17 mouse cellular contexts compared by ENCODE assay signal in the genomic region with DNA sequence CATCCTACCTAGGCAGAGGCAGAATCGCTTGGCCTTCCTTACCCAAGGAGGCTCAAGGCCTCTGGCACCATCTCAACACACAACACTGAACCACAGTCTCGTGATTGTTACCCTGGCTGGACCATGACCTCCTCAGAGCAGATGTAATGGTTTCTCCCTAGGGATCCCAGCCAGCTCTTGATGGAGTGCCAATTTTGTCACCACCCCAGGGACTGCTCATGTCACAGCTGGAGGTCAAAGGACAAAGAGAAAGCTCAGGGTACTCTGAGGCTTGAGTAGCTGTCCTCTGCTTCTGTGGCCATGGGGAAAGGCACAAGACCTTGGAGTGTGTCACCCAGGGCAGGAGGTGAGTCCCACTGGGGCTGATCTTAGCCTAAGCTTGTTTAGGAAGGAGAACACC. TPM values are rescaled to one million over a fixed set of nuclear protein-coding genes. Genes with fewer than 3 reads are reported as not detected.
DNase-seq lines count a peak whose midpoint lies in the region; ATAC-seq and TF ChIP-seq lines count a peak whose summit lies in the region.
"Had no signal": no experiment of that assay in that cellular context is flagged by ENCODE, and none has a peak within 500 bp of the region (broad histone marks: within the 10 kb centered on the region; RNA-seq: fewer than 3 reads in every experiment).

No protein-coding gene starts in this region.

- no peaks in the 10 kb centered on the region for H3K9me3 ChIP-seq in kidney, embryonic 15.5 days (replicated peaks)
- H3K9me3 ChIP-seq in lung, postnatal 0 days (ENCODE audit: low read length) = no peaks in the 10 kb centered on the region
- H3K9me3 ChIP-seq: limb, embryonic 15.5 days had no signal

- no peak for TF ChIP-seq EP300 in lung, postnatal 0 days (IDR thresholded peaks at IDR 0.05)

- no peak overlapping the region for H3K27ac ChIP-seq in kidney, embryonic 15.5 days
- no peak overlapping the region for H3K27ac ChIP-seq in lung, postnatal 0 days (ENCODE audit: low read length)
- H3K27ac ChIP-seq: kidney, postnatal 0 days; limb, embryonic 15.5 days; stomach, postnatal 0 days had no signal

- TF ChIP-seq CTCF in lung, postnatal 0 days (IDR thresholded peaks at IDR 0.05) = no peak

- no peaks in the 10 kb centered on the region for H3K27me3 ChIP-seq in kidney, embryonic 15.5 days
- H3K27me3 ChIP-seq in lung, postnatal 0 days (replicated peaks; ENCODE audit: insufficient read depth, low read length) = no peaks in the 10 kb centered on the region
- H3K27me3 ChIP-seq: limb, embryonic 15.5 days; Patski had no signal

- no peaks in the 10 kb centered on the region for H3K36me3 ChIP-seq in kidney, embryonic 15.5 days
- no peaks in the 10 kb centered on the region for H3K36me3 ChIP-seq in lung, postnatal 0 days (ENCODE audit: insufficient read depth, low read length)
- H3K36me3 ChIP-seq: heart, embryonic 12.5 days; limb, embryonic 15.5 days had no signal

- no peaks in the 10 kb centered on the region for H3K4me1 ChIP-seq in kidney, embryonic 15.5 days
- no peaks in the 10 kb centered on the region for H3K4me1 ChIP-seq in lung, postnatal 0 days (ENCODE audit: insufficient read depth, low read depth, low read length)
- H3K4me1 ChIP-seq: heart, embryonic 12.5 days; limb, embryonic 15.5 days had no signal

- WGBS in kidney, embryonic 15.5 days = 75% methylated on average over 2 of the region's 2 CpGs
- 58% methylated on average over 2 of the region's 2 CpGs for WGBS in lung, postnatal 0 days

- no peak overlapping the region for H3K4me2 ChIP-seq in kidney, embryonic 15.5 days
- H3K4me2 ChIP-seq in lung, postnatal 0 days (replicated peaks; ENCODE audit: low read depth, low read length) = no peak overlapping the region
- H3K4me2 ChIP-seq: heart, embryonic 12.5 days; limb, embryonic 15.5 days had no signal

- H3K4me3 ChIP-seq in kidney, embryonic 15.5 days (replicated peaks) = no peak overlapping the region
- no peak overlapping the region for H3K4me3 ChIP-seq in lung, postnatal 0 days (ENCODE audit: low read depth, low read length)
- H3K4me3 ChIP-seq: heart, embryonic 12.5 days; limb, embryonic 15.5 days had no signal

- ATAC-seq in kidney, embryonic 15.5 days (replicated peaks; ENCODE audit: low FRiP score) = no peak
- ATAC-seq in lung, postnatal 0 days = peak; percentile 84
- ATAC-seq: Patski had no signal

- H3K9ac ChIP-seq in kidney, embryonic 15.5 days = no peak overlapping the region
- no peak overlapping the region for H3K9ac ChIP-seq in lung, postnatal 0 days (replicated peaks; ENCODE audit: low read depth)
- H3K9ac ChIP-seq: heart, embryonic 12.5 days; limb, embryonic 15.5 days had no signal

- DNase-seq in kidney, adult 18-20 months = peak; percentile 81
- peak; percentile 68 for DNase-seq in adipocyte (ENCODE audit: low spot score)
- peak; percentile 53 for DNase-seq in adrenal gland, postnatal 25 days
- peak; percentile 57 for DNase-seq in lung, postnatal 0 days (ENCODE audit: low spot score)
- no peak for DNase-seq in embryo, embryonic 11 days
- no peak for DNase-seq in cerebellum, postnatal 36 days
- no peak for DNase-seq in cerebellum, adult 11-12 months
- DNase-seq: cerebellum, adult 18-20 months; spleen, adult 18-20 months had no signal

RNA-seq across cellular contexts. Expression of a gene that starts 20.3 kb away (rescaled TPM):
- 0.21 and 0.28 TPM in 2 replicates for polyA plus RNA-seq in kidney, embryonic 15.5 days (2015; fragmentation: Nextera tagmentation; extraction: Ambion mirVana)
- 1.6 and 2.2 TPM in 2 replicates for total RNA-seq in adrenal gland, postnatal 25 days (2021)
- polyA plus RNA-seq in lung, postnatal 0 days (2015; fragmentation: Nextera tagmentation; extraction: Ambion mirVana) = 0.05 and 0.19 TPM in 2 replicates
- total RNA-seq: CH12.LX; megakaryocyte-erythroid progenitor cell, adult 5-6 weeks had no signal
- polyA plus RNA-seq: heart, embryonic 12.5 days; Patski had no signal

Comparison
In these comparisons a context has a peak if more than half of its experiments do, and no peak if none do; other contexts are left out.
1. DNase-seq: peak in kidney, adult 18-20 months (single experiment), adipocyte (single experiment), adrenal gland, postnatal 25 days (single experiment) and lung, postnatal 0 days (single experiment); none in embryo, embryonic 11 days (single experiment), cerebellum, postnatal 36 days (0 of 2) and cerebellum, adult 11-12 months (single experiment).